Mouse (Mus musculus) spleen, postnatal 10 days (tissue): ENCODE data around the gene Acsf3.

Source experiments
- DNase-seq, 2 experiments: peaks; one replicate each; pipeline ENCODE4 v3.0.0; 2021 to 2022; ENCODE audit warnings: low spot score in 2 of 2

Gene Acsf3

GRCm38 (mm10) chr8:122761109-122761508 lies 14.2 kb upstream of the Acsf3 start:
- DNase-seq, result no peak

- DNase-seq, result no peak
Observed at GRCm38 (mm10) chr8:122762731-122763266, 12.5 kb upstream of the Acsf3 start.

GRCm38 (mm10) chr8:122763267-122763738 lies 12.0 kb upstream of the Acsf3 start:
- no peak for DNase-seq

GRCm38 (mm10) chr8:122764790-122765474 lies 10.4 kb upstream of the Acsf3 start:
- no peak for DNase-seq

GRCm38 (mm10) chr8:122766189-122766588 lies 9.1 kb upstream of the Acsf3 start:
- no peak for DNase-seq

- DNase-seq, result no peak
Observed at GRCm38 (mm10) chr8:122766647-122767200, 8.6 kb upstream of the Acsf3 start.

GRCm38 (mm10) chr8:122767229-122767628 lies 8.1 kb upstream of the Acsf3 start:
- DNase-seq, result no peak

GRCm38 (mm10) chr8:122769251-122770058 lies 5.8 kb upstream of the Acsf3 start:
- DNase-seq, result no peak

GRCm38 (mm10) chr8:122772431-122773060 lies 2.7 kb upstream of the Acsf3 start:
- no peak for DNase-seq

GRCm38 (mm10) chr8:122777701-122778100 lies 2.4 kb downstream of the Acsf3 start:
- no peak for DNase-seq

- no peak for DNase-seq
Observed at GRCm38 (mm10) chr8:122778703-122779239, 3.5 kb downstream of the Acsf3 start.

GRCm38 (mm10) chr8:122779255-122779654 lies 4.0 kb downstream of the Acsf3 start:
- DNase-seq, result no peak

GRCm38 (mm10) chr8:122784756-122785155 lies 9.5 kb downstream of the Acsf3 start:
- no peak for DNase-seq

GRCm38 (mm10) chr8:122789796-122790195 lies 14.5 kb downstream of the Acsf3 start:
- DNase-seq, result no peak

- no peak for DNase-seq
Observed at GRCm38 (mm10) chr8:122793375-122794174, 18.3 kb downstream of the Acsf3 start.

GRCm38 (mm10) chr8:122794175-122794454 lies 18.8 kb downstream of the Acsf3 start:
- DNase-seq, result no peak

- no peak for DNase-seq
Observed at GRCm38 (mm10) chr8:122803906-122804761, 28.8 kb downstream of the Acsf3 start.

- no peak for DNase-seq
Observed at GRCm38 (mm10) chr8:122805349-122805748, 30.1 kb downstream of the Acsf3 start.

- DNase-seq, result no peak
Observed at GRCm38 (mm10) chr8:122806956-122807538, 31.8 kb downstream of the Acsf3 start.

GRCm38 (mm10) chr8:122807907-122808306 lies 32.6 kb downstream of the Acsf3 start:
- DNase-seq, result no peak
